Mouse (Mus musculus): ENCODE data around the gene Sh3kbp1. TPM values are rescaled to one million over a fixed set of nuclear protein-coding genes. Genes with fewer than 3 reads are reported as not detected.

Gene Sh3kbp1
- total RNA-seq, 2 experiments from 2014 or later = 20.8 to 28.8 TPM

DNA sequence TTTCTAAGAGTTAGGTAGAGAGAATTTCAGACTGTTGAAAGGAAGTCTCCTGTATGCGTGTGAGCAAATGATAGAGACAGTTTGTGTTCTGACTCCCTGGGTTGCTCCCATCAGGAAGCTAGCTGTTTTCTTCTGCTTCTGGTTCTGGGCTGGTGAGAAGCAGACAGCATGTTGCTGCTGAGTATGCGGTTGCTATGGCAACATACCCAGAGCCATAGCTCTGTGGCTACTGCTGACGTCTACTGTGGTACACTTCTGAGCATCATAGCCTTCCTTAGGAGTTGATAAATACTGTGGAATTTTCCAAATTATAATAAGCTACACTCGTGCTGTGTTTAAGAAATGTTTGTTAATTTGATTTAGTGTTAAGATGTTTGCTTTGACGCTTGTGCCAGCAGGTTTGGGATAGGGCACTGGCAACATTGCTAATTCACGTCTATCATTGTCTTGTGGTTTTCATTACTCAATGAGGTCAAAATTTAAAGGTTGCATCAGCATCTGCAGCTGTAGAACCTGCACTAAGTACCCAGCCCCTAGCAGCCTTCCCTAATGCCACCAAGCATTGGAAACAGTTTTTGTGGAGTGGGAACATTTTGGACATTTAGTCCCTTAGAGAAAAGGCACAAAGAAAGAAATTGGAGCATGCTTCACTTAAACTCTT lies 202.2 kb downstream of the Sh3kbp1 start:
- DNase-seq (ENCODE audit: low spot score) = no peak

DNA sequence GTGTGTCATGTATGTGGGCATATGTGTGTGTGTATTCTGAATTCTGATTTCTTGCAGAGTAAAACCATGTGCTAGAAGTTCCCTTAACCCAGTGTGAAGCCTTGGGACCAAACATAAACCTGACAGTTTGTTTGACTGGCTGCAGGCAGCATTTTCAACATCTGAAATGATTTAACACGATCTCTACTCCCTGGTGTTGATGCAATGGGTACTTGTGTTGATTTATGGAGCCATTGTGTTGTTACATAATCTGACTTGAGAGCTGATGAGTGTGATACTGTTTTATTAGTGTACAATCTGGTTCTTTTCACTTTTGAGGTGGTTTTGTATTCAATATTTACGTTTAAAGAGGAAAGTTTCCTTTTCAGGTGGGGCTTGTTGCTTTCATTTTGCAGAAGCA lies 204.1 kb downstream of the Sh3kbp1 start:
- DNase-seq (ENCODE audit: low spot score) = no peak

DNA sequence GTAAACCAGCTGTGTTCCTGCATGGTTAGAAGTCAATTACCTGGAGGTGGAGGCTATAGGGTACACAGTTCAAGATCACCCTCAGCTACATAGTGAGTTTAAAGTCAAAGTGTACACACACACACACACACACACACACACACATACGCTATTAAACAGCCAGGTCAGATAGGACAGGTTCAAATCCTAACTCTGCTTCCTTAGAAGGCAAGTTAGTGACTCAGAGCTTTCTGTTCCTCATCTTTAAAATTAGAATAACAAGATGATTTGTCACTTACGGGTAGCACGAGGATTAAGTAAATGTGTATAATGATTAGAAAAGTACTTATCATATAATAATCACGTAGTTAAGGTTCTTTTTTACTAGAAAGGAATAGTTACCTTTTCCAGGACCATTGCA lies 208.2 kb downstream of the Sh3kbp1 start:
- no peak for DNase-seq (ENCODE audit: low spot score)

DNA sequence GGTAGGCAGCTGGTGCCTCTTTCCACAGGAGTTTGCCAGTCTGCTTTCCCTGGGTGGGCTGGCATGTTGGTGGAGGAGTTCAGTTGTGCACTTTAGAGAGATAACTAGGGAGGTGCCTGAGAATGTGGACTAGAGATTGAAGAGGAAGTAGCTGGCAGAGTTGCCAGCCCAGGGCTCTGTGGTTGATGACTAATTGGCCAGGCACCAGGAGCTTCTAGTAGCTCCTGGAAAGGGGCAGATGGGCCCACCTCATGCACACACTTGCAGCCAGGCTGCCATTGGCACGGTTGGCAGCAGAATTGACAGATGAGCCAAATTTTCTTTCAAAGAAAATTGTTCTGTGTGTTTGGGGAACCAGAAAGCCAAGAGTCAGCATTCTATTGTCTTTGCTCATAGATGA lies 210.3 kb downstream of the Sh3kbp1 start:
- no peak for DNase-seq (ENCODE audit: low spot score)

DNA sequence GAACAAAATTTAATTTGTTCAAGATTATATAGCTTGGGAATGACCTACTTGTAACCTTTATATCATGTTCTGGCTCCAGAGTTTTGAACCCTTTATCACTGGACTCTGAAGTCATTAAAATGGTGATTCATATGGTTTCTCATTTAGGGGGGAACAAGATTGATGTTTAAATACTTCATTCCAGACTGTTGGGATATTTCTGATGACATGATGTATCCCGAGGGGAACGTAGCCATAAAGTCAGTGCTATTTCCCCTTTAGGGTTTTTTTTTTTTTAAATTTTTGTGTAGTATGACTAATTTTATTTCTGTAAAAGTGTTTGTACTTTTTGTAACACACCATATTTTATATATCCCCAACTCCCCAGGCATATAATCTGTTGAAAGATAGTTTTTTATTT lies 212.7 kb downstream of the Sh3kbp1 start:
- DNase-seq (ENCODE audit: low spot score) = no peak

DNA sequence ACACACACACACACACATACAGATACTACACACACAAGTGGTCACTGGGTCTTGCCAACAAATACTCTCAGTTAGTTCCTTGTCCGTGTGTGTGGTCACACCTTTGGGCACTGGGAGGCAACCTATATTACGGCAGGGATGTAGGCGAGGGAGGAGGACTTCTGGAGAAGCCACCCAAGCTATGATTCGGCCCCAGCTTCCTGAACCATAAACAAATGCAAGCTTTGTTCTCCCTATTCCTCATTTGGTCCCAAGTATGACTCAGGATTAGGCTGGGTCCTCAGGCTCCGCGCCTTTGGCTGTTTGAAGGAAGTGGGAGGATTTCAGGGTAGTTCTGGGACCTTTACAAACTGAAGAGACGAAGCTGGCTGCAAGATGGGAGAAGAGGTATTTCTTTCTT lies 213.2 kb downstream of the Sh3kbp1 start:
- peak; percentile 4 for DNase-seq (ENCODE audit: low spot score)

DNA sequence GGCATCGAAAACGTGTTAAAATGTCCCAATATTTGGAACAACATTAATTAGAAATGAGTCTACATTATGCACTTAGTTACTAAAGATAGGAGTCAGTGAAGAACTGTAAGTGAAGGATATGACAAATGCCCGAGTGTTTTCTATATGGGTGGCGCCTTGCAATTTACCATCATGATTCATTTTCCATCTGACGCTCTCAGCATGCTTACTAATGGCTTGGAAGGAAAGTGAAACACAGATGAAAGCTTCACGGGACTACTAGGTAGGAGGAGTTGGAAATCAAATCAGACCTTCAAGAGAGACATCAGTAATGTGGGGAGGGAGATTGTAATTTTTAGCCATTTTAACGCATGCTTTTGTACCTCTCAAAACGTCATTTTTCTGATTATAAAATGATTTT lies 223.7 kb downstream of the Sh3kbp1 start:
- DNase-seq (ENCODE audit: low spot score) = no peak

DNA sequence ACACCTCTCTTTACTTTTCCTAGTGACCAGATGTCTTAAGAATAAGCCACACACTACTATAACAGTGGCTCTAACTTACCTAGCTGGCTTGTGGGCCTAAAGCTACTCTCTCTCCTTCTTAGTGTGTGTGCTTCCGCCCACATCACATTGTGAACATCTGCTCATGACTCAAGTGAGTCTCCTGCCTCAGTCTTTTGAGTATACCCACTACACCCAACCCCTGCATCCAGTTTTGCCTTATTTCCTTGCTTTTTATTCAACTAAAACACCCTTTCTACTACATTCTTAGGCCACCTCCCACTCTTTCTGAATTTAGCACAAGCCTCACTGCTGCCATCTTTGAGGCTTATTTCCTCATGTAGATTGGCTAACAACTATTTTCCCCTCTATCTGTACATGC lies 229.8 kb downstream of the Sh3kbp1 start:
- DNase-seq (ENCODE audit: low spot score) = no peak

DNA sequence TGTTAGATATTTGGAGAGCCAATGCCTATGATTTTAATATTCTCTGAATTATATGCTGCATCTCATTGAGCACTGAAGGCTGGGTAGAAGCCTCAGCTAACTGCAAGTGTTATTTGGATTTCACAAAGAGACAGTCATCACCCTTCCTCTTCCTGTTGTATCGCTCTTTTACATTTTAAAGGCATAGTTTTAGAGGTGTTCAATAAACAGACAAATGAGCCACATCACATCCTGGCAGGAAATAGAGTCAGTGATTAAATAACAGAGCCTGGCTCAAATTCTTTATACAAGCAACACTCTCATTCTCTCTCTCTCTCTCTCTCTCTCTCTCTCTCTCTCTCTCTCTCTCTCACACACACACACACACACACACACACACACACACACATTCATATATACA lies 231.1 kb downstream of the Sh3kbp1 start:
- DNase-seq (ENCODE audit: low spot score) = no peak

DNA sequence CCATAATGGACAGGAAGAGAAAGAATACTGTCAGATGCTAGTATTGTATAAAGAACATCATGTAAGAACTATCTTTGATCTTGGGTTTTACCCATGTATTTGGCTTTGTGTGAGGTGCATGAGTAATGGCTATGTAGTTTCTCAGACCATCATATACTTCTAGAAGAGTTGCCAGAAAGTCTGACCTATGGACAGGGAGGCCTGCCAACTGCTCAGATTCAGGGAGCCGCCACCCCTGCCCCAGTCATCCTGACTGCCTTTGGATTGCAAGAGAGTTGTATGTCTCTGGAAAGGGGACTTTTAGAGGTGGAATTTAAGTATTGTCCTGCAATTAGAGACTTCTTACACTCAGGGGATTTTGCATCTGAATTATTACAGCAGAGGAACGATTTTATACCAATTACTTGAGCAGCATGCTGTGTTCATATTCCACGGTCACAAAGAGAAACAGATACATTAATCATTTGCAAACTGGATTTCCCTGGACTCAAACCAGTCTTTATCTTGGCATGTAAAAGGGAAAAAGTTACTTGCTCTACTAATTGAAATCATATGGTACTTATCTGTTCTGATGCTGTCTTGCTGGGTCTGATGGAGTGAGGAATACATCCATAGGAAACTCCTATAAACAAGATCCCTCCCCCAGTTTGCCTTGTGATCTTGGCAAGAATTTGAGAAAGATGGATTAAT lies 233.9 kb downstream of the Sh3kbp1 start:
- no peak for DNase-seq (ENCODE audit: low spot score)

DNA sequence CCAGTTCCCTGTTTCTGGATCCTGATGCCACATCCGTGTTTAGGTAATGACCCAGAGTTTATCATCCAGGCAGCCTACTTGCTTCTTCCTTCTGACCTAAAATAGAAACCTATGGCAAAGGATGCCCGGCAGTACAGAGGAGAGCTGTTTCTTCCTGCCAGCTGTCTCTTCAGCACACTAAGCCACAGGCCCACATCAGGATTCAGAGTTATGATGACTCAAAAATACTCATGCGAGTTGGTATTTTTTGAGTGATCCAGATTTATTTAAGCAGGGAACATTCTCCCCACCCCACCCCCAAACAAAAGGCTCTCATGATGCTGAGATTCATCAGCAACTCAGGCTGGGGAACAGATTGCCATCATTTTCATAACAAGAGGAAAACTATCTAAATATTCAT lies 240.6 kb downstream of the Sh3kbp1 start:
- DNase-seq (ENCODE audit: low spot score) = no peak

DNA sequence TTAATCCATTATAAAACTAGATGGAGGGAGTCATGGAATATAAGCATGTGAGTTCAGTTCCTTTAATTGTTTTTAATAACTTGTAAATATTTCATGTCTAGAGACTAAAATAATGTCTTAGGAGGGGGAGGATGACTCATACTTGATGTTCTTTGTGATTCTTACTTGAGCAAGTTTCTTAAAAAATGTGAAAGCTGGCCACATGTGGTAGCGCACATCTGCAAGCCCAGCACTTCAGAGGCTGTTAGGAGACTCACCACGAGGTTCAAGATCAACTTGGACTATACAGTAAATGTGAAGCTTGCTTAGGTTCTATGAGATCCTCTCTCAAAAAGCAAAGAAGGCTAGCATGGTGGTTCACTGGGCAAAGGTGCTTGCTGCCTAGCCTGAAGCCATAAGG lies 245.4 kb downstream of the Sh3kbp1 start:
- DNase-seq (ENCODE audit: low spot score) = no peak

DNA sequence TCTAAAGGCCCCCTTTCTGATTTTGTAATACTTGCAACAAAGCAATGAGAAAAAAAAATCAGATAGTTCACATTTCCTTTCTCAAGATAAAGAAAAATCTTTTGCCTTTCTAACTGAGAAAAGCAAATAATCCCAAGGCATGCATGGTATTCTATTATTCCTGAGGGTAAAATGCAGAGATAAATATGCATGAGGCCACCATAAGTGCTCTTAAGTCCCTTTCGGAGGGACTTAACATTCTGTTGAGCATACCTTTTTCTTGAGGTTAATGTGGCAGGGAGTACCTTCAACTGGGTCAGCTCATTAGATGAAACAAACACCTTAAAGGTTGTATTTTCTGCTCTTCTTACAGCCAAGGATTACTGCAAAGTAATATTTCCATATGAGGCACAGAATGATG lies 250.7 kb downstream of the Sh3kbp1 start:
- DNase-seq (ENCODE audit: low spot score) = no peak

DNA sequence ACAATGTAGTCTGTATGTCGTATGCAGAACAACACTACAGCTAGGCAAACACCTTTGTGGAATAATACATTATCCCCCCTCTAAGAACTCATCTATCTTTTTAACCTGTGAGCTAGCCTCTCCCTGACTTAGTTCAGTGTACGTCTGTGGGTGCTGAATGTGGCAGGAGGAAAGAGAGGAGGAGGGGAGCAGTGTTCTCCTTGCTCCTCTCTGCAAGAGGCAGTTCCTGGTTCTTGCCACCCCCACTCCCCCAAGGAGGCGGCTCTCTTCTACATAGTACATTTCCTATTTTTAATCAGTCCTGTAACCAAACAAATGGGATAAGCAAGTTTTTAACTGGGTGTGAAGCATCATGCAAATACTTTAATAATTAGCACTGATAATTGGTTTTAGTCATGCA lies 252.4 kb downstream of the Sh3kbp1 start:
- DNase-seq (ENCODE audit: low spot score) = no peak

DNA sequence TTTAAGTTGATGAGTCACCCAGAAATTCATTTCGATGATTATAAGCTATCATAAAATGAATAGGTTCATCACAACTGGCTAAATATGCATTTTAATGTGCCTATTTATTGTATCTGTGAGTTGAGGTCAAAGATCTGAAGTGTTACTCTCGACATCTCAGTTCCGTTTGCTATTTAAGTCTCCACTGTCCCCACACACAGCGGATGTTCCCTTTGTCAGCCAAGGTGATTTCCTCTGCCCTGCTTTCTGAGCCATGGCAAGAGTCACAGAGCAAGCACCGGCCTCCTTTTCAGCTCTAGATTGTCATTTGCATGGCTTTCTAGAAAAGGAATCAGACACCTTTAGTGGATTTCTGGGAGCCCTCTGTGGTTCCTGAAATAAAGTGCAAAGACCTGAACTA lies 254.5 kb downstream of the Sh3kbp1 start:
- DNase-seq (ENCODE audit: low spot score) = no peak

DNA sequence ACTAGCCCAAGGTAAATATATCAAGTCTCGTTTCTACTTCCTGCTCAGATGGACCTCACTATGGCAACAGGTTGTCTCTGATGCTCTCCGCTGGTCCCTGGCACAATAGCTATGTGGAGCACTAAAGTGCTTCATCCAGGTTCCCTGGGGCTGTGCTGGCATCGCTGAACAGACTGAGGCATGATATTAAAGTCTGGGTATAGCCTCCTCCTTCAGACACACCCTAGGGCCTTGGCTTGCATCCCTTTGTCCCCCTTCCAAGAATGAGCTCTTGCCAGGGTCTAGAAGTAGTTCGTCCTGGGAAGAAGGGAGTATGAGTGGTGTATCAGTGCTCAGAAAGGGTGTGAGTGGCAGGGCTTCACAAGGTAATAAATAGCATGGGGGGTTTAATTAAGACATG lies 269.5 kb downstream of the Sh3kbp1 start:
- DNase-seq (ENCODE audit: low spot score) = peak; percentile 23

DNA sequence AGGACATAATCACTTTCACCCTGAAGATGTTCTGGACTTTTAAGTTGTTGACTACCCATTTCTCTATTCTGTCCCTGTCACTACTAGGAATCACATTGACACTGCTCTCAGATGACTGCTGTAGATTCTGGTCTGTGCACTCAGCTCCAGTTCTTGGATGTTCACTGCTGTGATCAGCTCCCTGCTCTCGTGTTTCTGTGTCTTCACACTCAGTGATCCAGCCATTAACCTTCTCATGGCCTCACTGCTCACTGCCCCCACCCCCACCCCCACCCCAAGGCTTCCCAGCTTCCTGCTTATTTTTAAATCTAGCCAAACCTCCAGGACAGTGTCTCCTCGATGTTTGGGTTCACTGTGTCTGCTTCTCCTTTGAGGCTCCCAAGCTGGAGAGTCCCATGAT lies 271.0 kb downstream of the Sh3kbp1 start:
- no peak for DNase-seq (ENCODE audit: low spot score)

DNA sequence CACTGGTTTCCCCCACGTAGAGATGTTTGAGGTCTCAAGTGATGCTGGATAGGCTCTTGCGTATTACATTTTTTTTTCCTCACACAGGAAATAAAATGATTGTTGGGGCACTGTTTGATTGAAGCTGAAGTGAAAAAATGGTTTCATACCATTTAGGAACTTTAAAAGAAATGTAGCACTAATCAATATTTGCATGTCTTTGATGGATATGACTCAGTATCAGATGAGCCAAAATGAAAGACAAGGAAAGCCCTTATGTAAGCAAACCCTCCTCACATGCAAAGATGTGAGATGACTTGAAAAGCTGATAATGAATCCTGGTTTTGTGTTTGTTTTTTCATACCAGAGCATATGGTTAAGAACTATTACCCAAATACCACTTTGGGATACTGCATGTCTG lies 272.0 kb downstream of the Sh3kbp1 start:
- no peak for DNase-seq (ENCODE audit: low spot score)

DNA sequence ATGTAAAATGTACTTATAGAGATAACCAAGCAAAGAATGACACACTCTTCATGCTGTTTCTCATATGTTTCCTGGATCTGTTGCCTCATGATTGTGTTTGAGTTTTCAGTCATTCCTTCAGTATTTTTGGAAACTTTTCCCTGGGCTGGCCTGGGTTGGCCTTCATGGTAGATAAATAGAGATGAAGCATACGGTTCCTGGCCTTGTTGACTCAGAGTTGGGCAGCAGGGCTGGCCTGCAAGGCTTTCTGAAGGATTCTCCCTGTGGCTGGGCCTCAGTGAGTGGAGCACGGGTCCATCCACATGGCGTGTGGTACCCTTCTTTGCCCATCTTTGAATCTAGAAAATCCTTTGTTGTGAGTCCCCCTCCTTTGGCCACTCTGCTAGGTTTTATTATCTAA lies 276.3 kb downstream of the Sh3kbp1 start:
- DNase-seq (ENCODE audit: low spot score) = no peak

DNA sequence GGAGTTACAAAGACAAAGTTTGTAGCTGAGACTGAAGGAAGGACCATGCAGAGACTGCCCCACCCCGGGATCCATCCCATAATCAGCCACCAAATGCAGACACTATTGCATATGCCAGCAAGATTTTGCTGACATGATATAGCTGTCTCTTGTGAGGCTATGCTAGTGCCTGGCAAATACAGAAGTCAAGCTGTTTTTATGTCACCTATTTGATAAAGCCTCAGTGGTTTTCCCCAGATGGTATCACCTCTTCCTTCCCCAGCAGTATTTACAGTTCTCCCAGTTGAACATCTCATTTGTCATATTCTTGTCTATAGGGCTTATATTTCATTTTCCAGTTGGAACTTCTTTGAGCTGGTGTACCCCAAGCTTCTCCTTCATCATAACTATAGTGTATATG lies 280.6 kb downstream of the Sh3kbp1 start:
- DNase-seq (ENCODE audit: low spot score) = no peak

DNA sequence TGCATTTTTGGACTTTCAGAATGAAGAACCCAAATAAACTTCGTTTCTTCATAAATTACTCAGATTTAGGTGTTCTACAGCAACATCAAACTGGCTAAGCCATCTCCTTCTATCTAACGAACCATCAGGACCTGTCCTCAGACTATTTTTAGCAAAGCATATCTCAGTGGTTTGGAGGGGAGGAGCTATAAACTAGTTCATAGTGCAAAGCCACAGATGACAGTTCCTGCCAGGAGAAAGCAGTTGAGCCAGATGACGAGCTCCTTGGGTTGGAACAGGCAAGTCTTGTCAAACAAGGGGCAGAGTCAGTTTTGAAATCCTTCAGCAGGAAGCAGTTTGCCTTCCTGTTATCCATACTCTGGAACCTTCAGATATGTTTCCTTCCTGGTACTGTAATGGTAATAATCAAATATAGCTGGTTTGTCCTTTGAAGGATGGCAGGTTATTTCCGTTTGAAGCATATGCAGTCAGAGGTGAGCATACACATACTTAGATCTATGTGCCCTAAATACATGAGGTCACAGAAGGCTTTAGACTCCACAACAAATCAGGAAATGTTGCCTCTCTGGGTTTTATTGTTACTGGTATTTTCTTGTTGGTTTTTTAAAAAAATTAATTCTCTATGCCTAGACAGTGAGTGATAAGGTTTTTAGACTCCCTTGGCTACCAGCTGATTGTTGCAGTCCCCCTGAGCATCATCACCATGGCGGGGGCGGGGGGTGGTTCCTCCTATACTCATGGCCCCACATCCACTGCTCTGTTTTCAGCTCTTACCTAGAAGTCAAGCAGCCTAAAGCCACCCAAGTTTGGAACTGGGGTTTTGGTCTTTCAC lies 282.6 kb downstream of the Sh3kbp1 start:
- DNase-seq (ENCODE audit: low spot score) = no peak

DNA sequence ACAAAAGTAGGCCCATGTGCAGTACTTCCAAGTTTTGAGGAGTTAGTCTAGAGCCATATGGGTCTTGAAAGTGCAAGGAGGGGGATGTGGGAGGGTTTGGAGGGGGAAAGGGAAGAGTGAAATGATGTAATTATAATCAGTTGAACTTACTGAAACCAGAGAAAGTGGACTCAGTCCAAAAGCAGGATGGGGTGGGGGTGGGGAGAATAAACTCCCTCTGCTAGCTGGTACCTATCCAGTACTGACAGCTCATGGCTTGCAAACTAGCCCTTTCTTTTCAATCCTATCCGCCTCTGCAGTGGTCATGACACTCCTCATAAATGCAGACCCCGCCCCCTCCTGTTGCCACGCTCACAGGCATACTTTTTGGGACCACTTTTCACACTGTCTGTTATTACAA lies 283.5 kb downstream of the Sh3kbp1 start:
- no peak for DNase-seq (ENCODE audit: low spot score)

DNA sequence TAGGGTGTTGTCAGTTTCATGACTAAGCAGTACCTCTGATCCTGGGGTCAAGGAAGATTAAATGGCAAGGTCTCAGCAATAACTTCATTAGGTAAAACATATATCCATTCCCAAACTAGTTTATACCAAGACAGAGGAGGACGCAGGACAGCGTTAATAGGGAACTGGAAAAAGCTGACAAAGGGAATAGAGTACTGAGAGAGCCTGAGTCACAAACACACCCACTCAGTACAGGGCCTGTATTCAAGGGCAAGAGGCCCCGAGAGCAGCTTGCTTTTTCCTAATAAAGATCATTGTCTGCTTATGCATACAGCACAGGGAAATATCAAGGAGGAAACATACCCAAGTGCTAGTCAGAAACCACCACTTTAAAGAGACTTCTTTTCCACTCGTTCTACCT lies 284.5 kb downstream of the Sh3kbp1 start:
- no peak for DNase-seq (ENCODE audit: low spot score)
